Comparison of ENCODE assay signal across 9 mouse cellular contexts in the genomic region with DNA sequence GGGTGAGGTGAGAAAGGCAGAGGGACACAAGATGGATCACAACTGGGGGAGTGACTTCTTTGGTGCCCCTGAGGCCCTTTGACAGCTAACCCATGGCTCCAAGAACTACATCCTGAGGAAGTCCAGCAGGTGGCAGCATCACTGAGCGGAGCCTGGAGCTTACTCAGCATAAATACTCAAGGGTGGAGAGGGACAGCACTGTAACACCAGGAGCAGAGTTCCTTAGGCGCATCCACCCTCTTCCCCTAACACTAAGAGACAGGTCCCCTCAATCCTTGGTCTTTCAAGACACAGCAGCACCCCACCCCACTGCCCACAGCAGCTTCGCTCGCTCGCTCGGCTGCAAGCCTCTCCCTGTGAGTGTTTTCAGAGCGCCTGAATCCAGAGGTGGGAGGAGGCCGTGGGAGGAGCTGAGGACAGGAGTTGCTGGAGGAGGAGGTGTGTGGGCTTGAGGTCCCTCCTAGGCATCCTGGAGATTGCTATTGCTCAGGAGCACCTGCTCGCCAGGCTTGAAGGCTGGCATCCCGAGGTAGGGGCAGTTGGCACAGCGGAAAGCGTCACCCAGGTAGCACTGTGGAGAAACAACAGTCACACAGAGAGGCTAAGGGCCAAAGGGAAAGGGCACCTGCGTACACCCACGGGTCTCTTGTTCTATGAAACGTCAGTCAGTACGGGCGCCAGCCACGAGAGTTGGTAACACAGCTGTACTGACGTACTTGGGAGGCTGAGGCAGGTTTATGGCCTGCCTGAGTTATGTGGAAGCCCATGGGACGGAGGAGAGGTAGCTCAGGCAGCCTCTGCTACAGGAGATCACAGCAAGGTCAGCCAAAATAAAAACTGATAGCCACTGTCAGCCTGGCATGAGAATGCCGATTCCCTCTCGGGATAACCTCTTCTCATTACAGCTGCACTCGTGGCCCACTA. TPM values are rescaled to one million over a fixed set of nuclear protein-coding genes. Genes with fewer than 3 reads are reported as not detected.
A peak's percentile ranks its signal among the peaks of the same experiment; 100 is the strongest.
DNase-seq lines count a peak whose midpoint lies in the region; ATAC-seq lines count a peak whose summit lies in the region.
"Had no signal": no experiment of that assay in that cellular context is flagged by ENCODE, and none has a peak within 500 bp of the region (broad histone marks: within the 10 kb centered on the region; RNA-seq: fewer than 3 reads in every experiment).

No protein-coding gene starts in this region.

- intact Hi-C loops in left cerebral cortex, postnatal 36 days (cut with DNase I) = no loop called here

- no peaks in the 10 kb centered on the region for H3K9me3 ChIP-seq in hindbrain, embryonic 11.5 days (ENCODE audit: control insufficient read depth, low read length)
- H3K9me3 ChIP-seq in midbrain, embryonic 10.5 days (replicated peaks) = no peaks in the 10 kb centered on the region
- H3K9me3 ChIP-seq: limb, embryonic 13.5 days had no signal

- H3K36me3 ChIP-seq in hindbrain, embryonic 11.5 days (ENCODE audit: control insufficient read depth, insufficient read depth, low read length) = no peaks in the 10 kb centered on the region
- peaks cover 79% of the 10 kb centered on the region for H3K36me3 ChIP-seq in midbrain, embryonic 10.5 days

- DNase-seq in cerebellum, adult 11 months = no peak
- DNase-seq in adrenal gland, postnatal 14 days = peak; percentile 80
- DNase-seq in fibroblast of lung, adult 2 months (ENCODE audit: low read depth) = peak; percentile 30
- DNase-seq in hindbrain, embryonic 11.5 days (ENCODE audit: low spot score) = peak; percentile 66
- DNase-seq in left cerebral cortex, postnatal 36 days (ENCODE audit: low spot score in 2 of 2) = peak; percentile 51 to 60
- peak; percentile 57 for DNase-seq in midbrain, embryonic 10.5 days (ENCODE audit: low spot score)
- peak; percentile 52 for DNase-seq in spleen, adult 12 weeks (ENCODE audit: low spot score)

- H3K4me2 ChIP-seq in hindbrain, embryonic 11.5 days (replicated peaks; ENCODE audit: low read depth, low read length) = no peak overlapping the region
- H3K4me2 ChIP-seq: limb, embryonic 13.5 days had no signal

- WGBS in hindbrain, embryonic 11.5 days = 83% methylated on average over 23 of the region's 23 CpGs
- WGBS in midbrain, embryonic 10.5 days = 81% methylated on average over 23 of the region's 23 CpGs

- ATAC-seq in cerebellum, adult (ENCODE audit: insufficient number of reproducible peaks, low FRiP score, low TSS enrichment) = peak; percentile 60
- peak; percentile 27; the same call in 1 of the 2 replicates for ATAC-seq in hindbrain, embryonic 11.5 days (ENCODE audit: low FRiP score)

- H3K4me1 ChIP-seq in hindbrain, embryonic 11.5 days (replicated peaks; ENCODE audit: control insufficient read depth, insufficient read depth, low read length) = no peaks in the 10 kb centered on the region
- peaks cover 5% of the 10 kb centered on the region; the same call in 1 of the 2 replicates for H3K4me1 ChIP-seq in midbrain, embryonic 10.5 days
- H3K4me1 ChIP-seq: limb, embryonic 13.5 days had no signal

- no peak overlapping the region for H3K27ac ChIP-seq in hindbrain, embryonic 11.5 days (ENCODE audit: low read depth, low read length)
- no peak overlapping the region for H3K27ac ChIP-seq in midbrain, embryonic 10.5 days (replicated peaks)
- H3K27ac ChIP-seq: limb, embryonic 13.5 days had no signal

- H3K27me3 ChIP-seq in hindbrain, embryonic 11.5 days (ENCODE audit: control insufficient read depth, insufficient read depth, low read length) = no peaks in the 10 kb centered on the region
- no peaks in the 10 kb centered on the region for H3K27me3 ChIP-seq in midbrain, embryonic 10.5 days (ENCODE audit: low read depth, poor library complexity, severe bottlenecking)
- H3K27me3 ChIP-seq: limb, embryonic 13.5 days had no signal

- H3K4me3 ChIP-seq in hindbrain, embryonic 11.5 days (ENCODE audit: low read depth, low read length) = no peak overlapping the region
- no peak overlapping the region for H3K4me3 ChIP-seq in midbrain, embryonic 10.5 days
- H3K4me3 ChIP-seq: limb, embryonic 13.5 days had no signal

- H3K9ac ChIP-seq in hindbrain, embryonic 11.5 days (ENCODE audit: low read depth, low read length) = no peak overlapping the region
- H3K9ac ChIP-seq: limb, embryonic 13.5 days had no signal

RNA-seq across cellular contexts. Expression of gene Ccl17, which starts 12.6 kb away (rescaled TPM):
- 1.1 TPM in 1 of 2 replicates, not detected in the other for total RNA-seq in adrenal gland, postnatal 14 days (2021)
- not detected in 2 replicates for polyA plus RNA-seq in hindbrain, embryonic 11.5 days (2014; fragmentation: Nextera tagmentation; extraction: Ambion mirVana)
- 10 to 100 TPM; 10.7 to 12.0 TPM for total RNA-seq in left cerebral cortex, postnatal 36 days (2021)
- polyA plus RNA-seq in midbrain, embryonic 10.5 days (2016; fragmentation: Nextera tagmentation; extraction: Ambion mirVana) = not detected in 2 replicates

RNA-seq across cellular contexts. Expression of gene Coq9, which starts 15.2 kb away (rescaled TPM):
- total RNA-seq in adrenal gland, postnatal 14 days (2021) = 269 and 282 TPM in 2 replicates
- 52.3 and 55.0 TPM in 2 replicates for polyA plus RNA-seq in hindbrain, embryonic 11.5 days (2014; fragmentation: Nextera tagmentation; extraction: Ambion mirVana)
- 10 to 100 TPM; 89.3 to 92.6 TPM for total RNA-seq in left cerebral cortex, postnatal 36 days (2021)
- polyA plus RNA-seq in midbrain, embryonic 10.5 days (2016; fragmentation: Nextera tagmentation; extraction: Ambion mirVana) = 50.4 and 52.6 TPM in 2 replicates

RNA-seq across cellular contexts. Expression of gene Ciapin1, which starts 15.3 kb away (rescaled TPM):
- total RNA-seq in adrenal gland, postnatal 14 days (2021) = 107 and 122 TPM in 2 replicates
- 124 and 145 TPM in 2 replicates for polyA plus RNA-seq in hindbrain, embryonic 11.5 days (2014; fragmentation: Nextera tagmentation; extraction: Ambion mirVana)
- 10 to 100 TPM; 67.6 to 73.5 TPM for total RNA-seq in left cerebral cortex, postnatal 36 days (2021)
- polyA plus RNA-seq in midbrain, embryonic 10.5 days (2016; fragmentation: Nextera tagmentation; extraction: Ambion mirVana) = 185 and 201 TPM in 2 replicates

RNA-seq across cellular contexts. Expression of gene Polr2c, which starts 34.4 kb away (rescaled TPM):
- 58.3 and 65.8 TPM in 2 replicates for total RNA-seq in adrenal gland, postnatal 14 days (2021)
- polyA plus RNA-seq in hindbrain, embryonic 11.5 days (2014; fragmentation: Nextera tagmentation; extraction: Ambion mirVana) = 159 and 165 TPM in 2 replicates
- total RNA-seq in left cerebral cortex, postnatal 36 days (2021) = 10 to 100 TPM; 67.1 to 72.7 TPM
- 163 and 176 TPM in 2 replicates for polyA plus RNA-seq in midbrain, embryonic 10.5 days (2016; fragmentation: Nextera tagmentation; extraction: Ambion mirVana)

RNA-seq across cellular contexts. Expression of gene Cx3cl1, which starts 51.1 kb away (rescaled TPM):
- total RNA-seq in adrenal gland, postnatal 14 days (2021) = 16.2 and 19.2 TPM in 2 replicates
- 9.9 and 10.9 TPM in 2 replicates for polyA plus RNA-seq in hindbrain, embryonic 11.5 days (2014; fragmentation: Nextera tagmentation; extraction: Ambion mirVana)
- total RNA-seq in left cerebral cortex, postnatal 36 days (2021) = 100 to 1,000 TPM; 622 to 723 TPM
- 13.6 and 14.3 TPM in 2 replicates for polyA plus RNA-seq in midbrain, embryonic 10.5 days (2016; fragmentation: Nextera tagmentation; extraction: Ambion mirVana)
